Mouse (Mus musculus) layer of hippocampus, postnatal 10 days (tissue): ENCODE measurements around the gene Srr. TPM values are rescaled to one million over a fixed set of nuclear protein-coding genes. Genes with fewer than 3 reads are reported as not detected.

Experiments
- DNase-seq, 2 experiments: peaks; one replicate each; pipeline ENCODE4 v3.0.0; 2021; ENCODE audit warnings: low spot score in 2 of 2
- microRNA-seq, 2 experiments: library from miRNA; unstranded; fragments of <30 nt; microRNA quantifications; one replicate each; pipeline ENCODE4 v1.2.0; 2021
- total RNA-seq, 2 experiments: library from RNA; stranded (reverse); gene quantifications; 2 replicates each; pipeline ENCODE4 v1.2.3; 2021

Gene Srr
- total RNA-seq, 2 experiments from 2014 or later = 87.4 to 104 TPM

DNA sequence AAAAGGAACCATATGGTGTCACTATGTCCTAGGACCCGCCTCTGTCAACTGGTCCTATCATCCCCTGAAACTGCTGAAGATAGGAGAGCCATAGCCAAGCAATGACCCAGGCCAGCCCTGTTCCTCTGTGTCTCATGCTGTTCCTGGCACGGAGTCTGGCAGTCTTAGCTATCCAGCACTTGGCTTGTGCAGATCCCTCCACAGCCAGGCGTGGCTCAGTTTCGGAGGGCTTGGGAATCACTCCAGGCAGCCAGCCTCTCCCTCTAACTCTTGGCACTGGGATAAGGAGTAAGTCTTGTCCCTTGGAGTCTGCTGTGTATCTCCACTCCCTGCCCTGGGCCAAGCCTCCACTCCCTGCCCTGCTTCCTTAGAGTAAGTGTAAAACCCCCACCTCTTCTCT is 59.1 kb downstream of the Srr start:
- peak; percentile 66 to 74 for DNase-seq

DNA sequence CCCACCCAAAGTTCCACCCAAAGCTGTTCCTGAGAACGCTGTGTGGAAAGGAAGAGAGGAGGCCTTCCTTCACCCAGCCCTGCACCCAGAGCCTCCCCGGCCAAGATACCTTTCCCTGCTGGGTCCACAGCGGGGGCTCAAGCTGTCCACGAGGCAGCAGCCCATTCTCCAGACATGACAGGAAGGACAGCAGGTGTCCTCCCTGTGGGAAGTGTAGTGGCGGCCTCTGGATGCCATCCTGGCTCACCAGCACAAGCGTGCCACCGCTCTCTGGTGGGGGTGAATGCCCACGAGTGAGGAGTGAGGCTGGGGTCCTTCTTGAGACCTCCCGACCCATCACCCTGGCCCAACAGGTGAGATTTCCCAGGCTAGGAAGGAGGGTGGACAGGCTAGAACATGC is 60.5 kb downstream of the Srr start:
- no peak for DNase-seq

DNA sequence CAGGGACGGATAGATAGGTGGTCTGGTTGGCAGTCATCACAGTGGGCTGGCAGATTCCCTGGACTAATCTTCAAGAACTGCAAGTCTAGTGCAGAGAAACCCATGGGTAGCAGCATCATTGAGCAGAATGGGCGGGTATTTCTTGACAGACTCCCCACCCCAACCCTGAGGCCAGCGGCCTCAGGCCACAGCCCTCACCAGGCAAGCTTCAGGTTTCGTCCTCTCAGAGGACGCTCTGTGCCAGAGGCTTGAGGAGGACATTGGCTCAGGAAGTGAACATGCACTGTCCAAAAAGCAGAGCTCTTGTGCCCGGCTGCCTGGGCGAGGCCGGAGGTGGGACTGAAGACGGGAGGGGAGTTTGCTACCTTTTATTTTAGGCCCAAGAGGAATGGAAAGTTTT is 61.3 kb downstream of the Srr start:
- no peak for DNase-seq

DNA sequence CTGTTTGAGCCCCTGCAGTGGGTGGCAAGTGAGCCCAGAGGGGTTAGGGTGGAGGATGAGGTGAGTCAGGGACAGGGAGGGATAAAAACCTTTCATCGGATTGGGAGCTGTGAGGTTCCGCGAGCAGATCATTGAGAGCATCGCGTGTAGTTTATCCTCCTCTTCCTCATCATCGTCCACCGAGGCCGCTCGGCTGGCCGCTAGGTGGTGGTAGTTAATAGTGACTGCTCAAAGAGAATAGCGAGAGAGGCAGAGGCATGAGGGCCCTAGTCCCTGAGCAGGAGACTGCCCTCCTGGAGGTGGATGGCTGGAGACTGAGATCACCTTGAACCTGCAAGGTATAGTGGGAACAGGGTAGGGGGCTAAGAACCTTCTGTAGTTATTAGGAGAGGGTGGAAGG is 62.3 kb downstream of the Srr start:
- peak in 1 of 2 experiments; percentile 66 for DNase-seq

DNA sequence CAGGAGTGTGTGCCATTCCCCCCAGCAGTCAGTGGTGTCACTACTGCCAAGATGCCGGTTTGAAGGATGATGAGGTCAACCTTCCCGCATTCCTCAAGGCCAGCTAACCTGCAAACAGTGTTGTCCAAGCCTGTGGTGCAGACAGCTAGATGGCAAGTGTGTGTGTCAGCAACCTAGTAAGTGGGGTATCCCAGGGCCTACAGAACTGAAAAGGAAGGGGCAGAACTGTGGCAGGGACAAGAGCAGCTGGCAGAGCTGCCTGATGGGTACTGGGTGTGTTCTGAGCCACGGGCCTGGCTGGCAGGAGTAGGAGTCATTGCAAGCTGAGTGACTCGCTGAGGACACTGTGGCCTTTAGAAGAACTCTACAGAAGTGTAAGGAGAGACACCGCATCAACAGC is 63.6 kb downstream of the Srr start:
- no peak for DNase-seq

DNA sequence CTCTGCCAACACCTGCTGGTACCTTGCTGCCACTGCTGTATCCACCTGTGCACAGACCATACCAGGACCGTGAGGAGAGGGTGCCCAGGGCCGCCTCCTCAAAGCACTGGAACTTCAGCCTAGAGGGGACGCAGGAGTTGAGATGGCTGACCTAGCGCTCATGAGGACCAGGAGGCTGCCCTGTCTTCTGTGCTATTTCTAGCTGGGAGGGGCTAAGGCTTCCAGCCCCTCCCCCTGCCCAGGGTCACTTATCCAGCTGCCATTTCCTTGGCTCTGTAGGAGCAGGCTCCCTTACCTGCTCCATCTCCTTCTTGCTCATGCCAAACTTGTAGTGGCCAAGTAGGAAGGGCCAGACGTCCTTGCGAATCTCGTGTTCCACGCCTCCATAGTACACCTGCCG is 68.0 kb downstream of the Srr start:
- DNase-seq = no peak

Small RNAs within 50 kb of the gene (microRNA-seq; reads per million reads assigned to microRNA genes)
- 1.3 to 2.0 reads per million in 2 experiments for gene Mir6926

Other genes with a start within 250 kb of the Srr start
- gene Pafah1b1, start 201.3 kb downstream of the Srr start, total RNA-seq = 100 to 1,000 TPM; 370 to 417 TPM
- 10 to 100 TPM; 22.5 to 24.3 TPM for gene Mettl16, start 155.1 kb downstream of the Srr start, total RNA-seq
- gene Mnt, start 95.0 kb downstream of the Srr start, total RNA-seq = 10 to 100 TPM; 31.9 to 34.6 TPM
- gene Sgsm2, start 28.9 kb downstream of the Srr start, total RNA-seq = 10 to 100 TPM; 69.9 to 76.1 TPM
- 10 to 100 TPM; 40.1 to 43.2 TPM for gene Tsr1, start 27.9 kb downstream of the Srr start, total RNA-seq
- gene Smg6, start 125 bp downstream of the Srr start, total RNA-seq = 10 to 100 TPM; 24.0 to 27.0 TPM
- 1 to 10 TPM; 3.3 to 6.1 TPM for gene Hic1, start 243.6 kb upstream of the Srr start, total RNA-seq